Mouse (Mus musculus) embryonic fibroblast, embryonic 13.5 days (primary cell): Measurements from ENCODE around the gene Eps15l1.

Experiments used
- CTCF ChIP-seq: IDR thresholded peaks from 2 replicates; pipeline ENCODE4 v1.5.1; 2011; ENCODE audit warnings: mild to moderate bottlenecking, control low read depth, low read length, moderate library complexity, borderline replicate concordance; ENCODE audit not compliant: insufficient read depth
- POLR2A ChIP-seq: IDR thresholded peaks from 2 replicates; pipeline ENCODE4 v1.6.1; 2011; ENCODE audit warnings: low read depth, mild to moderate bottlenecking, control low read depth, low read length, moderate library complexity

GRCm38 (mm10) chr8:72296561-72296960 lies 124.7 kb downstream of the Eps15l1 start:
- no peak for TF ChIP-seq CTCF
- TF ChIP-seq POLR2A: no peak
